Comparison of ENCODE assay signal across 12 mouse cellular contexts in genomic region chr13:101311634-101312314, GRCm38 (mm10).
DNase-seq lines count a peak whose midpoint lies in the region; ATAC-seq and TF ChIP-seq lines count a peak whose summit lies in the region.
"Had no signal": no experiment of that assay in that cellular context is flagged by ENCODE, and none has a peak within 500 bp of the region (broad histone marks: within the 10 kb centered on the region; RNA-seq: fewer than 3 reads in every experiment).

No protein-coding gene starts in this region.

- H3K4me3 ChIP-seq in left cerebral cortex, adult 2 months = no peak overlapping the region
- H3K4me3 ChIP-seq in forebrain, embryonic 12.5 days (replicated peaks) = no peak overlapping the region
- H3K4me3 ChIP-seq: forebrain, embryonic 13.5 days had no signal

- no peak for TF ChIP-seq POLR2A in brain, embryonic 14.5 days (IDR thresholded peaks at IDR 0.05; ENCODE audit: borderline replicate concordance, extremely low read depth, insufficient read depth, insufficient read length, poor library complexity, severe bottlenecking)

- WGBS in forebrain, embryonic 12.5 days = 91% methylated on average over 3 of the region's 3 CpGs

- peak; percentile 4 for DNase-seq in left cerebral cortex, postnatal 4 days
- no peak for DNase-seq in left cerebral cortex, adult 2 months (ENCODE audit: extremely low spot score in 1 of 2, low spot score in 2 of 2)
- DNase-seq in brain, embryonic 14.5 days (ENCODE audit: low read depth) = peak; percentile 23
- DNase-seq in kidney, postnatal 25 days = peak; percentile 35 to 55
- peak; percentile 8 for DNase-seq in ovary, postnatal 36 days (ENCODE audit: low spot score)
- no peak for DNase-seq in cerebellum, adult 8-10 months
- DNase-seq in spleen, postnatal 14 days (ENCODE audit: low spot score in 2 of 2) = no peak
- DNase-seq: layer of hippocampus, postnatal 36 days; thymus, adult 18-20 months had no signal

- no peaks in the 10 kb centered on the region for H3K9me3 ChIP-seq in forebrain, embryonic 12.5 days
- H3K9me3 ChIP-seq: forebrain, embryonic 13.5 days had no signal

- H3K27me3 ChIP-seq in forebrain, embryonic 12.5 days = no peaks in the 10 kb centered on the region
- H3K27me3 ChIP-seq: CH12.LX; forebrain, embryonic 13.5 days had no signal

- H3K4me2 ChIP-seq in forebrain, embryonic 12.5 days = no peak overlapping the region
- H3K4me2 ChIP-seq: forebrain, embryonic 13.5 days had no signal

- no peak overlapping the region for H3K9ac ChIP-seq in forebrain, embryonic 12.5 days
- H3K9ac ChIP-seq: forebrain, embryonic 13.5 days had no signal

- intact Hi-C loops in left cerebral cortex, postnatal 4 days (cut with DNase I) = no loop called here
- intact Hi-C loops in left cerebral cortex, adult 2 months (cut with DNase I) = no loop called here

- no peaks in the 10 kb centered on the region for H3K36me3 ChIP-seq in forebrain, embryonic 12.5 days (replicated peaks)

- no peak overlapping the region for H3K27ac ChIP-seq in left cerebral cortex, adult 2 months
- H3K27ac ChIP-seq in forebrain, embryonic 12.5 days = no peak overlapping the region
- H3K27ac ChIP-seq: forebrain, embryonic 13.5 days had no signal

- ATAC-seq in forebrain, embryonic 12.5 days (ENCODE audit: low FRiP score) = no peak
- ATAC-seq: forebrain, embryonic 13.5 days had no signal

- no peaks in the 10 kb centered on the region for H3K4me1 ChIP-seq in forebrain, embryonic 12.5 days
- H3K4me1 ChIP-seq: forebrain, embryonic 13.5 days had no signal

- TF ChIP-seq CTCF in left cerebral cortex, adult 2 months (IDR thresholded peaks at IDR 0.05) = no peak
- TF ChIP-seq CTCF in brain, embryonic 14.5 days (IDR thresholded peaks at IDR 0.05; ENCODE audit: borderline replicate concordance, extremely low read depth, insufficient read depth, insufficient read length) = no peak

Comparison
In these comparisons a context has a peak if more than half of its experiments do, and no peak if none do; other contexts are left out.
1. DNase-seq: peak in left cerebral cortex, postnatal 4 days (single experiment), brain, embryonic 14.5 days (single experiment), kidney, postnatal 25 days (2 of 2) and ovary, postnatal 36 days (single experiment); none in left cerebral cortex, adult 2 months (0 of 2), cerebellum, adult 8-10 months (single experiment) and spleen, postnatal 14 days (0 of 2).